Mouse (Mus musculus) yolk sac, embryonic 10.5 days (tissue): ENCODE measurements around the gene Tiam2.

ENCODE experiments used
- DNase-seq: peaks from one replicate; pipeline ENCODE4 v3.0.0-alpha.2; 2017; ENCODE audit warnings: low spot score

Gene Tiam2

DNA sequence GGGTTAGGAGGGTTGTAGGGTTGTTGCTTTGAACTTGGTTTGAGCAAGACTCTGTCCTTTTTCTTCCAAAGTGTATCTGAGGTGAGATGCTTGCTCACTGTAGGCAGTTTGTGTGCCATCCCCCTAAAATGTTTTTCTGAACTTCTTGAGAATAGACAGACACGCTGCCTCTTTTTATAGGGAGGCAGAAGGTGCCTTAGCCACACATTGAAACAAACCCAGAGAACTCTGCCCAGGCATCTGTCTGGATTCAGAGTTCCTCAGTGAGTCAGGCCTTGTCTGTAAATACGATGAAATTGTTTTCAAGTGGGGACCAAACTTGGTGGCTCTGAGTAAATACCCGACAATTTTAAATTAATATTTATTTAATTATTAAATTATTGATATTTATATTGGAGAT is 172.2 kb downstream of the Tiam2 start:
- DNase-seq = no peak

DNA sequence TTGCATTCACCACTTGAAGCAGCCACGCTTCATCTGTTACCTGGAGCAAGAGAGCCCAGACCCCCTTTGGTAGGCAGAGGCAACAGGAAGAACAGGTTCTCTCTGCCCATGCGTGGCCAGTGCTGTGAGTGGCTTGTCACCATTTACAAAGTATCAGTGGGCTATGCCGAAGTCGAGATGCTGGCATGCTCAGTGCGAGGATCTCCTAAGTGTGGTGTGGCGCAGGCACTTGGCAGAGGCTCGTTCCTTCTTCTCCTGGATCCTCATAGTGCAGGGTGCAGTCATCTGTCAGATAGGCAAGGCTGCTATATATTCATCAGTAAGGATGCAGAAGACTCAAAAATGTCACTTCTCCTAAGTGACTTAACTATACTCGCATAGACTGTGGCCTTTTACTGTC is 173.1 kb downstream of the Tiam2 start:
- no peak for DNase-seq

DNA sequence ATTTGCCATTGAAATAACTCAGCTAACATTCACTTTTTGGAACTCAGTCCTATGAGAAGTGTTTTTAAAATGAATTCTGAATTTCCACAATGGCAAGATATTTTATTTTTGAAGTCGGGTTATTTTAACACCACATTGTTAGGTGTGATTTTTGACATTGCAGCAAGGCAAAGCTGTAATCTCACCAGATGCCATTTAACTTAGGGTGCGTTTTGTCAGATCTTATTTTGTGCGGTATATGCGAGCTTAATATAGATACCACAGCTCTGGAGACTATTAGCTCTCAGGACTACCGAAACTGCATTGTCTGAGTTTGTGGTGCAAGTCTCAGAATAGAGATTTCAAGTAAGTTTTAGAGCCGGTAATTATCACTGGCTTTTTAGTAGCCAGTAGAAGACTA is 173.7 kb downstream of the Tiam2 start:
- DNase-seq = no peak

DNA sequence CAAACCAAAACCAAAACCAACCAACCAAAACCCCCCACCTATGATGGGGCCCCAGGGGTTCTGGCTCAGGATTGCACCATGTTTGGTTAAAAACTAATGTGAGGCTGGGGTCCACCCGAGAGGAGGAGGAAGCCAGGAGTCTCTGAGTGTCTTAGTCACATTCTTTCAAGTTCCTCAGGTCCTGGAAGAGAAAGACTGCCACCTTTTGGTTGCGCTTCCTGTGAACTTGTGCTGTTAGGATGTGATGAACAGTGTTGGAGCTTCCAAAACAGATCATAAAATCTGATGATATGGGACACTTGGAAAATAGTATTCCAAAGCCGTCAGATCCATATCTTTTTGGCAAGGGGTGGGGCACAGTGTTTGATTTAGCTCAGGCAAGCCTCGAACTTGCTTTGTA is 174.6 kb downstream of the Tiam2 start:
- no peak for DNase-seq

DNA sequence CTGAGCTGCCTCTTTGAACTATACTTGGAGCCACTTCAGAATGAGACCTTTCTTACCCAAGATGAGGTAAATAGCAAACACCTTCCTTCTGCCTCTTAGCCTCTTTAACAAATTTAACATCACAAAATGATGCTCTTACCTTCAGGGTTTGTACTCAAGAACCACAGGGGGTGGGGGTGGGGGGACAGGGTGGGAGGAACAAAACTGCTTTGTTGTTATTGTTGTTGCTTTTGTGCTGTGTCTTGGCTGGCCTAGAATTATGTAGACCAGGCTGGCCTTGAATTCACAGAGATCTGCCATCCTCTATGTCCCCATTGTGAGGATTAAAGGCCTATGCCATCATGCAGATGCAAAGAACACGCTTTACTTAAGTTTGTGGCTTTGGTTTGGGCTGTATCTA is 179.3 kb downstream of the Tiam2 start:
- DNase-seq = no peak

DNA sequence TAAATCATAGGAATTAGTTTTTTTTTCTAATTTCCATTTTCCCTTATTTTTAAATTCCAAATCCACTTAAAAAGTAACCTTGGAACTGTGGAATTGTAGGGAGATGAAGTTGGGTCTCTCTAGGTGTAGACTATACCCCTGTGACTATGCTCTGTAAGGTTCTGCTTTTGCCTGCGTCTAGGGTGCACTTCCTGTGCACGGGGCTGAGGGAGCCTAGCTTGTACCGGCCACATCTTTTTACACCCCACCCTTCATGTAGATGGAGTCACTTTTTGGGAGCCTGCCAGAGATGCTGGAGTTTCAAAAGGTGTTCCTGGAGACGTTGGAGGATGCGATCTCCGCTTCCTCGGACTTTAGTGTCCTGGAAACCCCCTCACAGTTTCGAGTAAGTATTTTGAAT is 180.1 kb downstream of the Tiam2 start:
- DNase-seq = no peak

DNA sequence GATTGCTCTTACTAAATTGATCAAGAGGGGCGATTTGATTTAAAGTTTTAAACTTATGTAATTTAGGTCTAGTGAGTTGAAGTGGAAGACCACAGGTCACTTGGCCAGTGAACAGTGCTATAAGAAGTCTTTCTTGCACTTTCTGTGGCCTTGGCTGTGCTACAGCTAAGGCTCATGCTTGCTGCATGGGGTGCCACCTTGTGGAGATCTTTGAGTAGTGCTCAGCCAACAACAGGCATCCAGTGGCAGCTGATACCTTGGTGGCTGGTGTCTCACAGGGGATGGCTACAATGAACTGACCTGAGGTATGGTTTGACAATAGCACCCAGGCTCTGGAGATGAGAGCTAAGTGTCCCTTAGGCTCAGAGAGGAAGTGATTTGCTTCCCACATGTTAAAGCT is 183.5 kb downstream of the Tiam2 start:
- DNase-seq = peak; percentile 28

DNA sequence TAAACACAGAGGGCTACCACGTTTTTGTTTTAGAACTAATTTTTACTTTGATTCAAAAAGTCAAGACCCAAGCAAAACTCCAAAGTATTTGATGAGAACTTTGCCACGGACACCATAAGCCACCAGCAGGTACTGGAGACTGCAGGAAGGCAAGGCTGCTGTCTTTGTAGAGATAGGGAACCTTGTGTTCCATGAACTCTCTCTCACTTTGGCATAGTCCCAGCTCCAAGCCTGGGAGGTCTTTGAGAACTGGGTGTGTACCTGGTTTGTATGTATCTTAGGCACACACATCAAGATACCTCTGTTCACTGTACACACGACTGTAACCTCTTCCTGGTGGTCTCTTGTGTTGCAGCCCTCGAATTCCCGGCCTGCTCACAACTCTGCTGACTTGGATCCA is 187.9 kb downstream of the Tiam2 start:
- no peak for DNase-seq

DNA sequence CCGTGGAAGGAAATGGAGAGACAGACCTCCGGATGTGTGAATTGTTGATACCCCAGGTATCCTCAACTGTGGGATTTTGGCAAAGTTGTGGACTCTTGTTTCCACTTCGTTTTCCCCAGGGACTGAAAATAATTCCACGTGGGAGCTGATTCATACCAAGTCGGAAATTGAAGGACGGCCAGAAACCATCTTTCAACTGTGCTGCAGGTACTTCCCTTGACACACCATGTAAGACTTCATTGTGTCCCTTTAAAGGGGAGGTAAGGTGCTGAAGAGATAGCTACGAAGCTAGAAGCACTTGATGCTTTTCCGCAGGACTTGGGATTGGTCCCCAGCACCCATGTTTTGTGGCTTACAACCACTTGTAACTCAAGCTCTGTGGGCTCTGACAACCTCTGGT is 189.5 kb downstream of the Tiam2 start:
- DNase-seq = no peak

DNA sequence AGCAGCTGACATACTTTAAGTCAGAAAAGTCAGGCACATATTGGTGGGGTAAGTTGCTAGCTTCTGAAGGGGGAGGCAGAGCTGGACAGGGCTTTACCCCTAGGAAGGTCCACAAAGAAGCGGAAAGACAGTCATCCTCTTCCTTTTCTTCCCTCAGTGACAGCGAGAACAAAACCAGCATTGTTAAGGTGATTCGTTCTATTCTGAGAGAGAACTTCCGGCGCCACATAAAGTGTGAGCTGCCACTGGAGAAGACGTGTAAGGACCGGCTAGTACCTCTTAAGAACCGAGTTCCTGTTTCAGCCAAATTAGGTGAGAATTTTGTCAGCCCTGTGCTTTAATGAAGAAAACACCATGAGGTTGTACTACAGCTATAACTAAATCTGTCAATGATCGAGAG is 190.0 kb downstream of the Tiam2 start:
- no peak for DNase-seq

DNA sequence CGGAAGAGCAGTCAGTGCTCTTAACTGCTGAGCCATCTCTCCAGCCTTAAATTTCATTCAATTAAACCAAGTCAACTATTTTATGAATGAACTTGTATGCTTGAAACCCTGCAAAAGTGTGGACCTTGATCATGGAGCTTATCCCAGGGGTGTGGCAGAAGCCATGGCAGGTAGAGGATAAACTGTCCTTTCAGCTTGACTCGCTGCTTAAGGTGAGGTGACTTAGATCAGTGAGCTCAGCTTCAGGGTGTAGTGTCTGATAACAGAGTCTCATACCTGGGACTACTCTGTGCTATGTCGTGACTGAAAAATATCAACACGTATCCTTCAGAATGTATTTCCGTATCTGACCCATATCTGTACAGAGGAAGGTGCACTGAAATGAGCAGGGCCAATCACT is 194.0 kb downstream of the Tiam2 start:
- no peak for DNase-seq

DNA sequence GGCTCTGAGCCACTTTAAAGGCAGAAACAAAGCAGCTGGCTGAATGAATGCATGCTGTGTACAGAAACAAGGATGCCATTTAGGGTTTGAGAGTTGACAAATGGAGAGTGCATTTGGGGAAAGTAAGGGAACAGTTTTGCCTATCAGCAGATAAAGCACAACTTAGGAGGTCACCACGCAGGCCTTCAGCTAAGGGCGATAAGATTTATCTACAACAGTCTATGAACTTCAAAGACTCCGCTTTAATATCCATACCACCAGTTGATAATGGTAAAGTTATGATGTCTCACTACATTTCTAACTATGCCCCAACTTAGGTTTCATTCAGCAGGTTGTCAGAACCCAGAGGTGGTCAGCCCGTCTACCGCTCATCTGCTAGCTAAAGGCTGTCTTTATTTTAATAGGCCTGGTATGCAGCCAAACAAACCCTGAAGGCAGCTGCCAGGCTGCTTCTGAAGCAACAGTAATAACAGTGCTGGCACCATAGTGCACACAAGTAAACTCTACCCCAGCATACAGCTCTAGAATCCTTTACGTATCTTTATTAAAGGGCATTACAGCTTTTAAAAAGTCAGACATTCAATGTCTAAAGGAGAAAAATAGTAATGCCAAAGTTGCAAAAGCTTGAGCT is 201.6 kb downstream of the Tiam2 start:
- DNase-seq = no peak

DNA sequence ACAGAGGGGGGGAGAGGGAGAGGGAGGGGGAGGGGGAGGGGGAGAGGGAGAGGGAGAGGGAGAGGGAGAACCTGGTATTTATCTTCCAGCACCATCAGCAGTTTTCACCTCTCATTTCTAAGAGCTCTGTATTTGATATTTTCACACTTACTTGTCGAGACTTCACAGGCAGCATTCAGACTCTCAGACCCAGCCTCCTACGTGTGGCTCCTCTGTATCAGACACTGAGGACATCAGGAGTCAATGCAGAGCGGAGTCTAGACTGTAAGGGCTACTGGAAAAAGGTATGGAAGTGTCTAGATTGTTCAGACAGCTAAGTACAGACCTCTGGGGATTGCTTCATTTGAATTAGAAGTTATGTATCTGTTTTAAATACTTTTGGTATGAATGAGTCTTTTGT is 203.2 kb downstream of the Tiam2 start:
- no peak for DNase-seq

DNA sequence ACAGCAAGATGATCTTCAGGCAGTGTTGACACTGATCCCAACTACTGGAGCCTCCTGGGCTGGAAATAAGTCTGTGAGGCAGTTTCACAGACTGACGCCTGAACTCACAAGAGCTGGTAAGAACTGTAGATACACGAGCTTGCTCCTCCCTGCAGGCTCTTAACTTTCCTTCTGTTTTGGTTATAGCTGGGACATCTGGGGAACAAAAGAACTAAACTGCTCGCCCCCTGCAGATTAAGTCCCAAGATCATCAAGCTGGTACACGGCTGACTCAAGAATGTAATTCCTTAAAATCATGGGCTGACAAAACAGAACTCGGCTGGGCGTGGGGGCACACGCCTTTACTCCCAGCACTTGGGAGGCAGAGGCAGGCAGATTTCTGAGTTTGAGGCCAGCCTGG is 204.2 kb downstream of the Tiam2 start:
- no peak for DNase-seq

DNA sequence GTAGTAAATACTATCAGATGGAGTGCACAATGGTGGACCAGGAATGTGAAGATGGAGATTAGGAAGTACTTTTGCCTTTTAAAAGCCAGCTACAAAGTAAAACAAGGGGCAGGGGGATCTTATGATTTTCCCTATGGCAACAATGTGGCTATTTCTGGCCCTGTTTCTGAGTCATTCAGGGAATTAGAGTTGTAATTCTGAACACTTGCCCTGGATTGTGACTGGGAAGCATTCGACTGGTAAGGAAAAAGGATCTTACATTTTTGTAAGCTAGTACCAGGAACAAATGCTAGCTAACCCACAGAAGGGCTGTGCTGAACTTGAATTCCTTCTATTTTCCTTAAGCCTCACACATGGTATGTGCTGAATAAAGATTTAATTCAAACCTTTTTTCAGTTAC is 205.3 kb downstream of the Tiam2 start:
- DNase-seq = no peak

DNA sequence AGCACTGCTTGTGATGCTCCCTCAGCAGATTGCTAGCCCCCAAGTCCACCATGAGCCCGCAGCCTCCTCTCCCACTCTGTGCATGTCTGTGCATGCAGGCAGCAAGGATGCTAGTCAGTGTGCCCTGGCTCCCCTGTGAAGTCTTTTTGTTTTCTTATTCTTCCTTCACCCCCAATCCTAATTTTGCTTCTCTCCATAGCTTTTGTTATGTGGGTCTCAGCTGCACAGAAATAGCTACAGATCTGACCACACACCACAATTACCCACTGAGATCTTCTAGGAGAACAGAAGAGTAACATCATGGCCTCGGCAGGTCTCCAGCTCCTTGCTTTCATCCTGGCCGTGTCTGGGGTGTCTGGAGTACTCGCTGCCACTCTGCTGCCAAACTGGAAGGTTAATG is 205.9 kb downstream of the Tiam2 start, which contains the start of gene Cldn20:
Gene Cldn20, plus strand, starts transcription at position 301 of the 400 bp plus-strand sequence.
- no peak for DNase-seq

DNA sequence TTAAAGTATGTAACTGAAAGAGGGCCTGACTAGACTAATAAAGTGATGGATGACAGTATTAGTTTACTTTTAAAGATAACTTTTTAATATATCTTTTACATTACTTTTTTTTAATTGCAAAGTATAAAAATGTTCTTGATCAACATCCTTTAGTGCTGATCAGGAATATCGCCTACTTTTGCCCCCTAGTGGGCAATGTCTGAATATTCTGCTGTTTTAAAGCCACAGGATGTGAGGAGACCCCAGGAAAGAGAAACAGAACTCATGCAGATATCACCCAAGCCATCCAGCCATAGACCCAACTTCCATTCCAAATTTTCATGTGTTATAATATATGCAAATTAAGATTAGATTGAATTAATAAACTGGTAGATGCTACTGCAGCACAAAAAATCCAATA is 207.1 kb downstream of the Tiam2 start:
- no peak for DNase-seq

DNA sequence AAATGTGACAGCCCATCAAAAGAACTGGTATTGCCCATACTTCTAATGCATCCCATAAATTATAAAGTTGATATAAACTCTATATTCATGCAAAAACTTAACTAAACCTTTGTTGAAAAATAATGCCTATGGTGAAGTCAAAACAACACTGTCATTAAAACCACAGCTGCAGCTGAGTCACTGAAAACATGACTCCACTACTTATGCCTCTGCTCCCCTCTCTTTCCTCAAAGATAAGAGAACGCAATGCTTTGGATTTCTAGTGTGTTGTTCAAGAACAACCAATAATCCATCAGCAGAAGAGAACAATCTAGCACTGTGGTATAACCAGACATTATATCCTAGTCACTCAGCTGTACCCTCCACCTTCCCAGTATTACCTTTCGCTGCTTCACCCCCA is 213.9 kb downstream of the Tiam2 start:
- no peak for DNase-seq

DNA sequence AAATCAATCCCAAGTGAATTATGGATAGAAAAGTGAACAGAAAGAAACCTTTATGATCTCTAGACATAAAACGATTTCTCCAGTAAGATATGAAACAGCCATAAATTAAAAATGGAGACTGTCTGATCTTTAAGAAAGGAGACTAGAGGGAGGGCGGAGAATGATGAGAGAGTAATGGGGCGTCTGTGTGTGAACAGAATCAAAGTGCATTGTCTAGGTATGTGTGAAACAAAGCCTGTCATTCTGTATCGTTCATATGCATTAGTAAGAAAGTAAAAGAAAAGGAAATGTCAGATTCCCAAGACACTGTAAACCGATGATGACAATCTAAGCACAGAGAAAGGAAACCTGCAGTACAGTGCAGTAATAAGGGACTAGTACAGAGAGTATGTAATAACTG is 214.7 kb downstream of the Tiam2 start:
- no peak for DNase-seq

DNA sequence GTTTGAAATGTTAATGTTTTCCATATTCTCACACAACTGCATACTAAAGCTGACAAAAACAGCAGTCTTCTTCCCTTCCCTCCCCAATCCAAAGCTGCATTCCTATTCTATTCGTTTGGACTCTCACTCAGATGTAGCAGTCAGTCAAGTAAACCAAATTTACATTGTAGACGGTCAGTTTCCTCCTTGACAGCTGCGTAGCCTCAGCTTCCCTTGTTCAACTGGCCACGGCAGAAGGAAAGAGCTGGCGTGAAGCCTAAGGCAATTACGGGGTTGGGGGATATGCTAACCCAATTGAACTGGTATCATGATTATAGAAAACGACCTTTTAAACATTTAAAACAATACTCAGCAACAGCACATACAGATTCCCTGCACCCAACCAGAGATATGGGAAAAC is 221.4 kb downstream of the Tiam2 start:
- no peak for DNase-seq

DNA sequence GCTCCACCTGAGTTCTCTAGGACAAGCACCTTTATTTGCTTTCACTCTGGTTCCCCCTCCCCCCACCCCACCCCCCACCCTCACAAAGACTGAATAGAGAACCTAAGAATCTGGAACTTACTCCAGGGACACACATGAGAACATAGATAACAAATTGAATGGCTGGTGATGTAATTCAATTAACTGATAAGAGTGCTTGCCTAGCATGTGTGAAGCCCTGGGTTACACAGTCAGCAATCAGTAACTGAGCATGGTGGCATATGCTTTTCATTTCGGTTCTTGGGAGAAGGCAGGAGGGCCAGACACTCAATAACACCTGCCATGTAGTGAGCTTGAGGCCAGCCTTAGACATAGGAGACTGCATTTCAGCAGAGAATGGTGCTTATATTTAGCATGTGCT is 229.9 kb downstream of the Tiam2 start:
- no peak for DNase-seq

DNA sequence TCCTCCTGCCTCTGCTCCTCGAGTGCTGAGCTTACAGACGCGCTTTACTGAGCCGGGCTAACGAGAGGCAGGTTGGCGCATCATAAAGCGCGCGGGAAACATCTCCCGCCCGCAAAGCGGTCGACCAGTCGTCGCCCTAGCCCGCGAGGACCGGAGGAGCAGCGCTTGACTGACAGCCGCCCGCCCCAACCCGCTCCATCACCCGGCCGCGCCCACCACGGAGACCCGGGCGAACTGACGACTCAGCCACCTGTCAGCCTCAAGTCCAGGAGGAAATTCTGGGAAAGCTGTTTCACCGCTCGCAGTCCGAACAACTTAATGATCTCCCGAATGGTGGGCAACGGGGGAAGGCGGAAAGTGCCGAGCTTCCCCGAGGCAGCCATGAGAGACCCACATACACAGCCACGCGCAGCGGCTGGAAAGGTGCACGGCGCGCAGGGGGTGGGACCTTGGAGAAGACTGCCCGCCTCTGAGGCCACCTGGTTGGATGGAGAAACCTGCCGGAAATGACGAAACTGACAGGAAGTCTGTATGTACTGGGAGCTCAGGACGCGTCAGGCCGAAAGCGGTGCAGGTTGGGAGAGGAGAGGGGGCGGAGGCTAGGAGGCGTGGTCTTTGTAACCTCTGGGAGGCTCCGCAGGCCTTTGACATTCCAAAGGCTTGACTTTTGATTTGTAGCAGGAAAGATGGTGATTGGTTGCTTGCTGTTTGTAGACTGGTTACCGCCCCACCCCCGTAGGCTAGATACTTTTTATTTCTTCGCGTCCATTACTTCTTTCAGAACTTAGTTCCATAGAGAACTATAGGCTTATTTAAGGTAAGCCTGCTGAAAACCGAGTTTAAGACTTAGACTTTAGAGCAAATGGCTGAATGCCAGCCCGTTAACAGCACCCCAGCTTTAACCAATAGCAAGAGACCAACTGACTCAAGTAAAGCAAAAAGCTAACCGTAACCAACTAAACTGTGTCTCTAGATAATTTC is 231.2 kb downstream of the Tiam2 start, which contains the start of gene Tfb1m:
Gene Tfb1m, minus strand, starts transcription at position 451 of the 981 bp plus-strand sequence.
- DNase-seq = peak; percentile 99

DNA sequence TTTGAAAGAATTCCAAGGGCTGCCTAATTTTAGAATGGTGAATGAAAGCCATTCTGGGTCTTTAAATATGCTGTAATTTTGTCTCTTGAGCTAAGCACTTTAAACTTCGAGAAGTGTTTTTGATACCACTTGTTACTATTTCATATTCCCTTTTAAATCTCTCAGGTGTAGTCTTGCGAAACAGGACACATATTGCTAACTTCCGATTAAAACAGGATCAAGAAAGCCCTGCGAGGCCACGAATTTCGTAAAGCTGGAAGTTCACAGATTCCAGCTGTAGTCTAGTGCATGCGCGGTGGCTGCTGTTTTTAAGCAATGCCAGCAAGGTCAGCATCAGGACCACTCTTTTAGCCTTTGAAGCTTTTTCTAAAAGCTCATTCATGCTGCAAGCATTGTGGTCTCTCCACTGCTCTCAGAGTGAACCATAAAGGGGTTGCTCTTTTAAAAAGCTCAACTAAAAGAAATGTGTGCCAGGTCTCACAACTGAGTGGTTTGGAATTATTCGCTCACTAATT is 232.0 kb downstream of the Tiam2 start:
- DNase-seq = no peak
